Mouse (Mus musculus): ENCODE results near the gene Scml2.
"Not testable (repeated sequence)": the region's sequence is repeated elsewhere in the genome, so short reads cannot be mapped to it uniquely, and the experiment has no call there.

The Scml2 gene

GRCm38 (mm10) chrX:161116893-161117292, at the start of gene Scml2:
TSS of gene Scml2 (plus strand) at chrX:161117193.
- not testable (repeated sequence) for DNase-seq (ENCODE audit: low read depth, low spot score)

GRCm38 (mm10) chrX:161075576-161075975, 41.4 kb upstream of the Scml2 start:
- not testable (repeated sequence) for DNase-seq (ENCODE audit: low read depth, low spot score)

GRCm38 (mm10) chrX:161162314-161163068, 45.5 kb downstream of the Scml2 start:
- DNase-seq (ENCODE audit: low read depth, low spot score), result peak; percentile 49

- no peak for DNase-seq (ENCODE audit: low read depth, low spot score)
These were observed 46.0 kb downstream of the Scml2 start for GRCm38 (mm10) chrX:161163069-161163416.

DNA sequence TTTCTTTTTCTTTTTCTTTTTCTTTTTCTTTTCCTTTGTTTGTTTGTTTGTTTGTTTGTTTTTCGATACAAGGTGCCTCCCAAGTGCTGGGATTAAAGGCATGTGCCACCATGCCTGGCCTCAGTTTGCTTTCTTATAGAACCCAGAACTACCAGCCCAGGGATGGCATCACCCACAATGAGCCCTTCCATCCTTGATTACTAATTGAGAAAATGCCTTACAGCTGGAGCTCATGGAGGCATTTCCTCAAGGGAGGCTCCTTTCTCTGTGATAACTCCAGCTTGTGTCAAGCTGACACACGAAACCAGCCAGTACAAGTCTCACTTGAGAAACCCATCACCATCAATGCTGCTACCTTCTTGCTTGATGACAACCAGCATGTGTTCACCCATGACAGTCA, 170.2 kb downstream of the Scml2 start, which contains the start of gene Gm15262:
Gene Gm15262 (plus strand): TSS at position 301 of the 400 bp plus-strand sequence.
- DNase-seq (ENCODE audit: low read depth, low spot score), result not testable (repeated sequence)
